Mouse (Mus musculus) spleen, postnatal 10 days (tissue): ENCODE measurements around the gene Gm5072.
"Not testable (repeated sequence)": the region's sequence is repeated elsewhere in the genome, so short reads cannot be mapped to it uniquely, and the experiment has no call there.

Experiments used
- DNase-seq, 2 experiments: peaks; one replicate each; pipeline ENCODE4 v3.0.0; 2021 to 2022; ENCODE audit warnings: low spot score in 2 of 2

Gene Gm5072

GRCm38 (mm10) chrX:91392200-91392599 is at the start of gene Gm5072:
Gene Gm5072, plus strand, starts transcription at chrX:91392500.
- not testable (repeated sequence) for DNase-seq
